Mouse (Mus musculus) bone marrow, adult 2 months (tissue): ENCODE measurements at regions not wholly inside any gene's neighbourhood (a gene's known extent, or its start where the extent isn't known, plus 50 kb on each side); places are given as distances from the start of the nearest gene placed in this dataset.

Experiments
- CTCF ChIP-seq: fragments of 200-500 bp; IDR thresholded peaks from 2 replicates; pipeline ENCODE4 v1.5.1; 2011; ENCODE audit warnings: low read length, control low read depth; ENCODE audit not compliant: control insufficient read depth, insufficient read depth
- POLR2A ChIP-seq: fragments of 200-500 bp; IDR thresholded peaks from 2 replicates; pipeline ENCODE4 v1.6.1; 2011; ENCODE audit warnings: low read depth, mild to moderate bottlenecking, control low read depth, low read length, borderline replicate concordance; ENCODE audit not compliant: control insufficient read depth

- TF ChIP-seq POLR2A: no peak
- TF ChIP-seq CTCF: no peak
Observed at GRCm38 (mm10) chr15:62399381-62399780, 1445.6 kb downstream of the Gsdmc2 start.
